Mouse (Mus musculus) hindbrain, embryonic 11.5 days (tissue): ENCODE measurements at regions not wholly inside any gene's neighbourhood (a gene's known extent, or its start where the extent isn't known, plus 50 kb on each side); places are given as distances from the start of the nearest gene placed in this dataset.

Experiments used
- ATAC-seq: fragments of 200-750 bp; cut with Nextera tagmentation; 2 replicates; pipeline ENCODE4 v1.8.0; 2017; ENCODE audit warnings: mild to moderate bottlenecking, moderate TSS enrichment, moderate library complexity; ENCODE audit not compliant: low FRiP score
- DNase-seq: peaks from one replicate; pipeline ENCODE4 v3.0.0-alpha.2; 2015; ENCODE audit warnings: low spot score
- H3K27ac ChIP-seq: fragments of 300-500 bp; sonication (generic); 2 replicates; pipeline ENCODE4 v1.5.1; 2014; ENCODE audit warnings: mild to moderate bottlenecking, low read depth, low read length
- H3K27me3 ChIP-seq: fragments of 300-500 bp; sonication (generic); 2 replicates; pipeline ENCODE4 v1.6.1; 2014; ENCODE audit warnings: mild to moderate bottlenecking, low read length, moderate library complexity, mixed read lengths; ENCODE audit not compliant: control insufficient read depth, insufficient read depth
- H3K36me3 ChIP-seq: fragments of 300-500 bp; sonication (generic); 2 replicates; pipeline ENCODE4 v1.6.1; 2014; ENCODE audit warnings: mild to moderate bottlenecking, low read length, moderate library complexity, mixed read lengths; ENCODE audit not compliant: control insufficient read depth, insufficient read depth
- H3K4me1 ChIP-seq: fragments of 300-500 bp; sonication (generic); replicated peaks from 2 replicates; pipeline ENCODE4 v1.6.1; 2014; ENCODE audit warnings: low read length, mixed read lengths; ENCODE audit not compliant: control insufficient read depth, insufficient read depth
- H3K4me2 ChIP-seq: fragments of 300-500 bp; sonication (generic); replicated peaks from 2 replicates; pipeline ENCODE4 v1.6.1; 2014; ENCODE audit warnings: mild to moderate bottlenecking, low read depth, low read length
- H3K4me3 ChIP-seq: fragments of 300-500 bp; sonication (generic); 2 replicates; pipeline ENCODE4 v1.5.1; 2014; ENCODE audit warnings: low read depth, low read length
- H3K9ac ChIP-seq: fragments of 300-500 bp; sonication (generic); 2 replicates; pipeline ENCODE4 v1.6.1; 2014; ENCODE audit warnings: low read depth, low read length
- H3K9me3 ChIP-seq: fragments of 300-500 bp; sonication (generic); 2 replicates; pipeline ENCODE4 v1.6.1; 2016; ENCODE audit warnings: low read length; ENCODE audit not compliant: control insufficient read depth
- WGBS: fragments of 180-500 bp; shearing (Covaris S2); extraction: QIAGEN DNeasy Blood & Tissue Kit; methylation state at CpG from one replicate; pipeline ENCODE4 v1.1.7; 2014; 5-methylcytosine and 5-hydroxymethylcytosine counted together

DNA sequence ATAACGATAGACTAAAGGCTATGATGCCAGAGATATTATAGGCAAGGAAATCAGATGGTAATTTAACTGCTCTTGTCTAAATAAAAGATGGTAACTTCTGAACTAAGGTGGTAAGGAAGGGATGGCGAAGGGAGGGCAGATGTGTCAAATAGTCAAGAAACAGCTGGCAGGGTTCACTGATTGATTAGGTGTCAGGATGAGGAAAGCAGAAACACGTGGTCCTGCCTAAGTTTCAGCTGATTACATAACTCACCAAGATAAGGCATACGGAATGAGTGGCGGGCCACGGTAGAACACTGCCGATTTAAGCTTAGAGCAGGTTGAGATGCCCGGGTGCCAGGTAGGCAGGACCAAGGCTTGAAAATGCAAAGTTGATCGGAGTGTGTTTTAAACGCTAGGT is 143.2 kb downstream of the Gm45692 start:
- WGBS, result 90% methylated on average over 10 of the region's 10 CpGs
- ATAC-seq, result no peak
- no peak for DNase-seq

DNA sequence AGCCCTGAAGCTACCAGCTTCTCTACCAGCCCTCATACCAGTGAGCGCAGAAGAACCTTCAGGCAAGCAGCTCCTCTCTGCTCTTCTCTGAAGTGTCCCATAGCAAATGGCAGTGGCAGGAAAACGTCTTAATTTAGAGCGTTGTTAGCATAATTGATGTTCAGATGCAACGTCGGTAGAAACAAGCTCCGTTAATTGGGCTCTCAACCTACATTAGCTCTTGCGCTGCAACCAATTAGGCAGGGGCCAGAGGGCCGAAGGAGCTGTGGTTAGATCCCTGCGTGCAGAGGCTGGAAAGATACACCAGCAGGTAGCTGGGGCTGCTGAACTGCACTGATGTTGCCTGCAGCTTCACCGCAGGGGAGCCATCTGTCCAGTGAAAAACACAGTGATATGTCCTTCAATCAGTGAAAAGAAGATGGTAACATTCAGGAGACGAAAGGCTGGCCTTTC is 145.6 kb downstream of the Gm45692 start:
- 35% methylated on average over 11 of the region's 11 CpGs for WGBS
- ATAC-seq (no peak), DNase-seq (no peak)
- Histone ChIP-seq H3K27ac (no peak overlapping the region), H3K4me2 (no peak overlapping the region), H3K36me3 (no peaks in the 10 kb centered on the region), H3K9ac (no peak overlapping the region), H3K4me1 (peaks cover 2% of the 10 kb centered on the region; the same call in 1 of the 2 replicates), H3K4me3 (no peak overlapping the region), H3K27me3 (no peaks in the 10 kb centered on the region), H3K9me3 (no peaks in the 10 kb centered on the region)

More for the DNA sequence above, 143.2 kb downstream of the Gm45692 start:
- H3K4me3 ChIP-seq, result no peak overlapping the region
- no peaks in the 10 kb centered on the region for H3K9me3 ChIP-seq
- H3K27me3 ChIP-seq, result no peaks in the 10 kb centered on the region
- H3K9ac ChIP-seq, result no peak overlapping the region
- H3K36me3 ChIP-seq, result no peaks in the 10 kb centered on the region
- no peak overlapping the region for H3K4me2 ChIP-seq
- H3K27ac ChIP-seq, result no peak overlapping the region
- peaks cover 2% of the 10 kb centered on the region; the same call in 1 of the 2 replicates for H3K4me1 ChIP-seq

DNA sequence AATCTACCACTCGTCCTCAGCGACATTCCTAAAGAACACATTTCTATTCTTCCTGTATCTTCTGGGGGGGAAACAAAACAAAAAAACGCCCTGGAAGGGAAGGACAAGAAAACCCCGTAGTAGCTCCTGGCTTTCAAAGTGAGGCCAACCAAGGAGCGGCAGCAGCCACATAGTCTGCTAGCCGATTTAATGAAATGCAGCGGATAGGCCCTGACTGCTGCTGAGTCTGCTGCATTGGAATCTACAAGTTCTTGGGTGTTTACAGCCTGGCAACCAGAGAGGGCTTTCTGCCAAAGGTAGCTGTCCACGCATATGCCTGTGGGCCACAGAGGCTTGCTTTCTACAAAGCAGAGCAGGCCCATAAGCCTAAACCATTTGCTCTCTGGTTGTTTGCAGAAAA is 146.0 kb downstream of the Gm45692 start:
- H3K27ac ChIP-seq, result no peak overlapping the region
- H3K9ac ChIP-seq, result no peak overlapping the region
- peak; percentile 49 for DNase-seq
- no peaks in the 10 kb centered on the region for H3K9me3 ChIP-seq
- peaks cover 2% of the 10 kb centered on the region; the same call in 1 of the 2 replicates for H3K4me1 ChIP-seq
- H3K4me2 ChIP-seq, result no peak overlapping the region
- 25% methylated on average over 8 of the region's 8 CpGs for WGBS
- H3K36me3 ChIP-seq, result no peaks in the 10 kb centered on the region
- no peak overlapping the region for H3K4me3 ChIP-seq
- ATAC-seq, result no peak
- no peaks in the 10 kb centered on the region for H3K27me3 ChIP-seq

DNA sequence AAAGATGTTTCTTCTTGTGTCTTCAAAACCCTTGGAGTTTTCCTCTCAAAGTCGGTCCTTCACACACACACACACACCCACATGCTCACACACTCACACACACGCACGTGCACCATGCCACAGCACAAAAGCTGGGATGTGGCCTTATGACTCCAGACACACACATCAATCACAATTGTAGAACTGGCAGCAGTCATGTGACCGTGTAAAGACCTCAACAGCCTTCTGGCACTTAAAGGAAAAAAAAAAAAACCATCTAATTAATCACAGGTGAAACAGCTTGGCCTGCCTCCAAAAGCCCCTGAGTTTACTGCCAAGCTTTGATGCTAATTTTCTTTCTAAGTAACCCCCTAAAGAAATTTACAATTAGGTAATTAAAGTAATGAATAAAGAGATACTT is 147.1 kb downstream of the Gm45692 start:
- H3K9me3 ChIP-seq, result no peaks in the 10 kb centered on the region
- H3K4me2 ChIP-seq, result no peak overlapping the region
- no peak overlapping the region for H3K9ac ChIP-seq
- WGBS, result 39% methylated on average over 4 of the region's 4 CpGs
- no peaks in the 10 kb centered on the region for H3K36me3 ChIP-seq
- peaks cover 2% of the 10 kb centered on the region; the same call in 1 of the 2 replicates for H3K4me1 ChIP-seq
- no peak overlapping the region for H3K4me3 ChIP-seq
- DNase-seq (no peak), ATAC-seq (0 out of 2 replicates have a peak, but pooled peaks have one; percentile 45)
- no peak overlapping the region for H3K27ac ChIP-seq
- no peaks in the 10 kb centered on the region for H3K27me3 ChIP-seq

DNA sequence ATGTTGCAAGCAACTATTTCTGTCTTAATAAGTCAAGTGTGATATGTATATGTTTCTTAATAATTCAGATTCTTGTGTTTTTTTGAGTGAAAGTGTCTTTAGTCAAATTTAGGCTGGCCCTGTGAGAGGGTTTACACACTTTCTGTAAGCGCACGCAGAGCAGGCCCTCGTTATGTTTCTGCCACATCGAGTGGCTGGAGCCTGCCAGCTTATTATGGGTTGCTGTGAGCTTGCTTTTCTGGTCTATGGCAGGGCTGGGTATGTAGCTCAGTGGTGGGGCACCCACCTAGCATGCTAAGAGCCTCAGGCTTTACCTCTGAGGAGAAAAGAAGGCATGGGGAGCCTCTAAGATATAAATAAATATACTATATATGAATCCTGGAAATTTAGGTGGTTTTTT is 148.2 kb downstream of the Gm45692 start:
- Histone ChIP-seq H3K36me3 (no peaks in the 10 kb centered on the region), H3K4me3 (no peak overlapping the region), H3K27me3 (no peaks in the 10 kb centered on the region), H3K4me2 (no peak overlapping the region), H3K27ac (no peak overlapping the region), H3K4me1 (peaks cover 2% of the 10 kb centered on the region; the same call in 1 of the 2 replicates), H3K9me3 (no peaks in the 10 kb centered on the region), H3K9ac (no peak overlapping the region)
- DNase-seq (no peak), ATAC-seq (no peak)
- WGBS, result 81% methylated on average over 4 of the region's 4 CpGs

- Histone ChIP-seq H3K27ac (peak overlapping the region; percentile 30; the same call in 1 of the 2 replicates), H3K9ac (no peak overlapping the region), H3K9me3 (no peaks in the 10 kb centered on the region), H3K4me3 (no peak overlapping the region), H3K4me1 (peaks cover 7% of the 10 kb centered on the region; the same call in 1 of the 2 replicates), H3K36me3 (no peaks in the 10 kb centered on the region), H3K4me2 (no peak overlapping the region), H3K27me3 (0 out of 2 replicates have a peak, but pooled peaks cover 2% of the 10 kb centered on the region)
- ATAC-seq (0 out of 2 replicates have a peak, but pooled peaks have one; percentile 2), DNase-seq (no peak)
- WGBS, result 37% methylated on average over 17 of the region's 17 CpGs
Measured at GRCm38 (mm10) chr8:26268751-26269415, 149.5 kb downstream of the Gm45692 start.

DNA sequence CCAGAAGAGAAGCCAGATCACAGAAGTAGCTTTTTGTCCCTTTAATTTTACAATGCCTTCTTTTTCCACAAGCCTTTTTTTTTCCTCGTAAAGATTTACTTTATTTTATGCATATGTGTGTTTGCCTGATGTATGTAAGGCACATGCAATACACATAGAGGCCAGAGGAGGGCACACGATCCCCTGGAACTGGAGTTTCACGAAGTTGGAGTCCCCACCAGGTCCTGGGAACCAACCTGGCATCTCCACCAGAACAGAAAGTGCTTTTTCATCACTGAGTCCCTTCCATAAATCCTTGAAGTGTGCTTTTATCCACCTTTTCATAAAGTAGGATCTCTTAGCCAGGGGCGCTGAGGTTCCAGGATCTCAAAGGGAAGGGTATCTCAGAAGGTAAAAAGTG is 152.8 kb downstream of the Gm45692 start:
- H3K4me2 ChIP-seq, result no peak overlapping the region
- peak; percentile 62 for DNase-seq
- 28% methylated on average over 4 of the region's 4 CpGs for WGBS

GRCm38 (mm10) chr8:26272675-26273414 is 153.5 kb downstream of the Gm45692 start:
- DNase-seq, result no peak
- 0 out of 2 replicates have a peak overlapping the region, but pooled peaks have one; percentile 7 for H3K4me2 ChIP-seq
- WGBS, result 25% methylated on average over 21 of the region's 21 CpGs
- H3K27me3 ChIP-seq, result 0 out of 2 replicates have a peak, but pooled peaks cover 2% of the 10 kb centered on the region
- H3K4me3 ChIP-seq, result no peak overlapping the region
- no peaks in the 10 kb centered on the region for H3K9me3 ChIP-seq
- H3K9ac ChIP-seq, result no peak overlapping the region
- no peaks in the 10 kb centered on the region for H3K36me3 ChIP-seq
- H3K27ac ChIP-seq, result 0 out of 2 replicates have a peak overlapping the region, but pooled peaks have one; percentile 6
- ATAC-seq, result peak; percentile 22; the same call in 1 of the 2 replicates
- 0 out of 2 replicates have a peak, but pooled peaks cover 4% of the 10 kb centered on the region for H3K4me1 ChIP-seq

More for the DNA sequence above, 152.8 kb downstream of the Gm45692 start:
- Histone ChIP-seq H3K27me3 (0 out of 2 replicates have a peak, but pooled peaks cover 2% of the 10 kb centered on the region), H3K9ac (no peak overlapping the region), H3K4me3 (no peak overlapping the region), H3K4me1 (0 out of 2 replicates have a peak, but pooled peaks cover 4% of the 10 kb centered on the region), H3K36me3 (no peaks in the 10 kb centered on the region), H3K9me3 (no peaks in the 10 kb centered on the region), H3K27ac (no peak overlapping the region)
- no peak for ATAC-seq
